Mouse (Mus musculus) midbrain, embryonic 10.5 days (tissue): ENCODE results near the gene Polr2g. TPM values are rescaled to one million over a fixed set of nuclear protein-coding genes. Genes with fewer than 3 reads are reported as not detected.
"Not testable (repeated sequence)": the region's sequence is repeated elsewhere in the genome, so short reads cannot be mapped to it uniquely, and the experiment has no call there.

Experiments
- DNase-seq: peaks from one replicate; pipeline ENCODE4 v3.0.0-alpha.2; 2017; ENCODE audit warnings: low spot score
- H3K27ac ChIP-seq: fragments of 300-500 bp; sonication (generic); replicated peaks from 2 replicates; pipeline ENCODE4 v1.5.1; 2016; ENCODE audit warnings: mild to moderate bottlenecking
- H3K27me3 ChIP-seq: fragments of 300-500 bp; sonication (generic); 2 replicates; pipeline ENCODE4 v1.6.1; 2016; ENCODE audit warnings: low read depth, mild to moderate bottlenecking; ENCODE audit not compliant: poor library complexity, severe bottlenecking
- H3K36me3 ChIP-seq: fragments of 300-500 bp; sonication (generic); 2 replicates; pipeline ENCODE4 v1.6.1; 2016; ENCODE audit warnings: mild to moderate bottlenecking, moderate library complexity
- H3K4me1 ChIP-seq: fragments of 300-500 bp; sonication (generic); 2 replicates; pipeline ENCODE4 v1.6.1; 2016
- H3K4me3 ChIP-seq: fragments of 300-500 bp; sonication (generic); 2 replicates; pipeline ENCODE4 v1.5.1; 2016; ENCODE audit warnings: mild to moderate bottlenecking, moderate library complexity
- H3K9me3 ChIP-seq: fragments of 300-500 bp; sonication (generic); replicated peaks from 2 replicates; pipeline ENCODE4 v1.6.1; 2016; ENCODE audit warnings: mild to moderate bottlenecking
- WGBS: fragments of 180-500 bp; shearing (Covaris S2); methylation state at CpG from one replicate; pipeline ENCODE4 v1.1.7; 2016; 5-methylcytosine and 5-hydroxymethylcytosine counted together
- polyA plus RNA-seq: library from polyadenylated mRNA; unstranded; fragments of >200 nt; fragmentation: Nextera tagmentation; extraction: Ambion mirVana; gene quantifications from 2 replicates; pipeline ENCODE4 v1.2.1, GENCODE M21; 2016

Gene Polr2g
- polyA plus RNA-seq, result 169 and 176 TPM in 2 replicates

GRCm38 (mm10) chr19:8798264-8798946, at the start of gene Polr2g:
Polr2g (minus strand) TSS chr19:8798577.
- H3K9me3 ChIP-seq, result 0 out of 2 replicates have a peak, but pooled peaks cover 2% of the 10 kb centered on the region
- H3K27me3 ChIP-seq, result no peaks in the 10 kb centered on the region
- H3K36me3 ChIP-seq, result peaks cover 32% of the 10 kb centered on the region
- DNase-seq, result peak; percentile 89
- peak within 1 kb of the TSS; percentile 84 for H3K4me3 ChIP-seq
- peak within 1 kb of the TSS; percentile 85 for H3K27ac ChIP-seq
- peaks cover 25% of the 10 kb centered on the region for H3K4me1 ChIP-seq
- WGBS, result 2% methylated on average over 25 of the region's 25 CpGs

GRCm38 (mm10) chr19:8844371-8845129, 46.2 kb upstream of the Polr2g start:
- peaks cover 60% of the 10 kb centered on the region for H3K36me3 ChIP-seq

DNA sequence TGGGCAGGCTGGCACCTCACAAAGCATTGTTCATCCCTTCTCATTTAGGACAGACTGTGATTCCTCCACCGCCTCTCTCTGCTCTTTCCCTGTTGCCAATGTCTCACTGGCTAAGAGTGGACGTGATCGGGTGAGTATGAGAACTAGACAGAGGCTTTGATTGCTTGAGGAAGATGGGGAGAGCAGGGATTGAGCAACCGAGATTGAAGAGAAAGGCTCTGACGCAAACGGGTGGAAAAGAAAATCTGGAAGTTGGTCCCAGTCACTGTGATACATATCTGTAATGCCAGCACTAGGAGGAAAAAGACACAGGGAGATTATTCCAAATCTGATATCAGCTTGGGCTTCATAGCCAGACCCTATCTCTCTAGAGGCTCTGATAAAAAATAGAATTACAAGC, 44.6 kb upstream of the Polr2g start:
- peaks cover 35% of the 10 kb centered on the region for H3K4me1 ChIP-seq
- H3K27ac ChIP-seq, result no peak overlapping the region
- no peaks in the 10 kb centered on the region for H3K9me3 ChIP-seq
- WGBS, result 90% methylated on average over 6 of the region's 6 CpGs
- no peak overlapping the region for H3K4me3 ChIP-seq
- H3K36me3 ChIP-seq, result peaks cover 53% of the 10 kb centered on the region
- no peak for DNase-seq
- H3K27me3 ChIP-seq, result no peaks in the 10 kb centered on the region

More at GRCm38 (mm10) chr19:8844371-8845129, 46.2 kb upstream of the Polr2g start:
- H3K4me1 ChIP-seq, result peaks cover 19% of the 10 kb centered on the region
- H3K9me3 ChIP-seq, result no peaks in the 10 kb centered on the region
- 71% methylated on average over 5 of the region's 5 CpGs for WGBS
- peak; percentile 69 for DNase-seq
- H3K4me3 ChIP-seq, result no peak overlapping the region
- no peaks in the 10 kb centered on the region for H3K27me3 ChIP-seq
- no peak overlapping the region for H3K27ac ChIP-seq

DNA sequence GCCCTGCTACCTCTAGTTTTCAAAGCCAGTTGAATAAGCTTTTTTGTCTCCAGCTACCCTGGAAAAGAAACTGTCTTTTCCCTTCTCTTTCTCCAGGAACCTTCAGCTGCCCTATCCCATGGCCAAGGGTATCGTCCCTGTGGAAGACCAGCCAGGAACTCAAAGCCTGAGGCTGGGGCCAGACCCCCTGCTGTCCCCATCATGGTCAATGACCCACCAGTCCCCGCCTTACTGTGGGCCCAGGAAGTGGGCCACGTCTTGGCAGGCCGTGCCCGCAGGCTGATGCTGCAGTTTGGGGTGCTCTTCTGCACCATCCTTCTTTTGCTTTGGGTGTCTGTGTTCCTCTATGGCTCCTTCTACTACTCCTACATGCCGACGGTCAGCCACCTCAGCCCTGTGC, 42.6 kb upstream of the Polr2g start:
- peak overlapping the region; percentile 61; the same call in 1 of the 2 replicates for H3K4me3 ChIP-seq
- peaks cover 46% of the 10 kb centered on the region for H3K4me1 ChIP-seq
- no peaks in the 10 kb centered on the region for H3K27me3 ChIP-seq
- WGBS, result 92% methylated on average over 7 of the region's 7 CpGs
- no peaks in the 10 kb centered on the region for H3K9me3 ChIP-seq
- peaks cover 43% of the 10 kb centered on the region for H3K36me3 ChIP-seq
- peak overlapping the region; percentile 98 for H3K27ac ChIP-seq
- DNase-seq, result no peak

DNA sequence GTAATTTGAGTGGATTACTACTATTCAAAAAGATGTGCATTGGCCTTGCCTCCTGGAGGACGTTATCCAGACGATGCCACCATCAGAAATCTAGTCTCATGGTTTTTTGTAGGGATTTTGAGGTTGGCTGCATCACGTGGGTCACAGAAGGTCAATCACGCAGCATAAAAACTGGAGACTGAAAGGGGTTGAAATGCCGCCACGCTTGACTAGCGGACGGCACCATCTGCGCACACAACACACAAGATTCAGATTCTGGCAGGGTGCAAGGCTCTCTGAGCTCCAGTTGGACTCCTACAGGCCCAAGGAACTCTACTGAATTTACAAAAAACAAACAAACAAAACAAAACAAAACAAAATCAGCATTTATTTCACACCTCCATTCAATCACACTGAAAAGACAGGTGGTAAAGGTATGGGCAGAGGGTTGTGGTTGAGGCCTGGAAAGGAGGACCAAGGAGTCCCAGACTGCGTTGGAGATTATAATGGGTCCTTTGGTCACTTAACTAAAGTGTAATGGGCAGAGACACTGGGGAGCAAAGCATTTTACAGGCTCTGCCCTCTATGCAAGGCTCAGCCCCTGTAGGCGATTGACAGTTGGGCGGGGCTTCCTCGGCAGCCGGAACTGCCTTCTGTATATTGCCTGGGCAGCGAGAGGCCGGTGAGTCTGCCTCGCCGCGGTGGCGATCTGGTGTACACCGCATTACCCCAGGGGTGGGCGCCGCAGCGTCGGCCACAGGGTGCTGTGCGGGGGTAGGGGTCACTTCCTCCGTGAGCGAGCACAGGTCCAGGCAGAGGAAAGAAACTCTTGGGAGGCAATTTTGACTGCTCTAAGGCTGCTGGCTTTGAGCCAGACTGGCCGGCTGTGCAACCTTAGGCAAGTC, 41.8 kb upstream of the Polr2g start:
- H3K27me3 ChIP-seq, result no peaks in the 10 kb centered on the region
- H3K9me3 ChIP-seq, result no peaks in the 10 kb centered on the region
- 19% methylated on average over 29 of the region's 29 CpGs for WGBS
- peaks cover 46% of the 10 kb centered on the region for H3K4me1 ChIP-seq
- peak overlapping the region; percentile 61 for H3K4me3 ChIP-seq
- H3K36me3 ChIP-seq, result peaks cover 43% of the 10 kb centered on the region
- H3K27ac ChIP-seq, result peak overlapping the region; percentile 98
- peak; percentile 67 for DNase-seq

DNA sequence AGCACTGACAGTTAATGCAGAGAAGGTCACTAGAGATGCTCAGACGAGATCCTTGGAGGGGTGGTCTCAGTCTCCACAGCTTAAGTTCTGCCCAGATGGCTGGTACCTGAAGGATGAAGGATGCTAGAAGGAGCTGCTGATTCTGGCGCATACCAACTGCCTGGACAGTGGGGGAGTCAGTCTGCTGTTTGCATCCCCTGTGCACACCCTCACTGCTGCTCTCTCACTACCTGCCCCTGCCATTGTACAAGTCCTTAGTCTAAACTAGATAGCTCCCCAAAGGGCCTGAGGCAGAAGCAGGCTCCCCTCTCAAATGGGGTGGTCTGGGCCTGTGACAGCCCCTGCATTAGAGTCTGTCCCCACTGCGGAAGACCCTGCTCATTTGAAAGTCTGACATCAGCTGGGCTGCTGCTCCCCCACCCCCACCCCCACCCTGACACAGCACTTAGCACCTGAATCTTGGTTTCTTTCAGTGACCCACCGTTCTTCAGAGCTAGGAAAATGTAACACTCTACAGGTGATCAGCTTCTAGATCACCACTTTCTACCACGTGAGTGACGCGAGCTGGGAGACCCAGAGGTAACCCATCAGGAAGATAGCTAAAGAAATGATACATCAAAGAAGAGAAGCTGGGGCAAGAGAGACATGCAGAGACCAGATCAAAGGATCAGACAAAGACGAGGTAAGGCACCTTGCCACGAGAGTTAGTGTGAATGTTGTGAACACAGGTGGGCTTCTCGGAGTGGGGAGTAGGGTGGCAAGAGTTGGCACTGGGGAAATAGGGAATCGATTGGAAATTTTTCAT, 40.9 kb upstream of the Polr2g start, which contains the start of gene Gng3:
Gene Gng3, minus strand, starts transcription at position 92 of the 805 bp plus-strand sequence.
- Histone ChIP-seq H3K9me3 (no peaks in the 10 kb centered on the region), H3K27ac (peak within 1 kb of the TSS; percentile 98), H3K4me3 (peak within 1 kb of the TSS; percentile 61), H3K27me3 (no peaks in the 10 kb centered on the region), H3K36me3 (peaks cover 48% of the 10 kb centered on the region), H3K4me1 (peaks cover 46% of the 10 kb centered on the region)
- 40% methylated on average over 11 of the region's 11 CpGs for WGBS
- peak; percentile 70 for DNase-seq

- Histone ChIP-seq H3K4me3 (peak overlapping the region; percentile 61), H3K36me3 (peaks cover 59% of the 10 kb centered on the region), H3K4me1 (peaks cover 46% of the 10 kb centered on the region), H3K27ac (peak overlapping the region; percentile 98), H3K27me3 (no peaks in the 10 kb centered on the region), H3K9me3 (no peaks in the 10 kb centered on the region)
- DNase-seq, result no peak
- WGBS, result 20% methylated on average over 15 of the region's 15 CpGs
Measured at GRCm38 (mm10) chr19:8838041-8838730, 39.8 kb upstream of the Polr2g start.

- H3K36me3 ChIP-seq, result peaks cover 59% of the 10 kb centered on the region
- no peaks in the 10 kb centered on the region for H3K9me3 ChIP-seq
- WGBS, result under 1% methylated on average over 38 of the region's 38 CpGs
- H3K27ac ChIP-seq, result peak within 1 kb of the TSS; percentile 98
- peak; percentile 89 for DNase-seq
- H3K4me1 ChIP-seq, result peaks cover 46% of the 10 kb centered on the region
- no peaks in the 10 kb centered on the region for H3K27me3 ChIP-seq
- H3K4me3 ChIP-seq, result peak within 1 kb of the TSS; percentile 61
Measured at GRCm38 (mm10) chr19:8837251-8837791, 38.9 kb upstream of the Polr2g start, which contains the start of gene Bscl2. Bscl2 (plus strand) TSS chr19:8837467.

- H3K36me3 ChIP-seq, result peaks cover 60% of the 10 kb centered on the region
- H3K4me1 ChIP-seq, result peaks cover 45% of the 10 kb centered on the region
- H3K9me3 ChIP-seq, DNase-seq, H3K27me3 ChIP-seq: not testable (repeated sequence)
- peak overlapping the region; percentile 98; the same call in 1 of the 2 replicates for H3K27ac ChIP-seq
- WGBS, result 98% methylated on average over 10 of the region's 10 CpGs
- H3K4me3 ChIP-seq, result peak overlapping the region; percentile 61; the same call in 1 of the 2 replicates
Measured at GRCm38 (mm10) chr19:8836327-8836726, 38.0 kb upstream of the Polr2g start.

DNA sequence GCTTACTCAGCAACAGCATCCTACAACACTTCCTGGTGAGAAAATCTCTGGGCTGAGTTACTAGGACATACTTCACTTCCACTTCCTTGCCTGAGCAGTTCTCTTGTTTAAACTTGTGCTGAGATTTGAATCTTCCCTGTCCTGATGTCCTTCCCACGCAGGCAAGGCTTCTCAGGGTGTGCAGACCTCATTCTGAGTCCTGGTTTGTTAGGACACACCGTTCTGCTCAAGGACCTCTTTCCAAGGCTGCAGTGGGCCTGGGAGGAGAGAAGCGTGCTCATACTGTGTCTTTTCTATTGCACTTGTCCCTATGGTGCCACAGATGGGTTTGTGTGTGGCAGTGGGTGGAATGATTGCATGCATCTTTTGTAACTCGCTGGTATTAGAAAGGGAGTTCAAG, 34.6 kb upstream of the Polr2g start:
- Histone ChIP-seq H3K9me3 (no peaks in the 10 kb centered on the region), H3K4me1 (peaks cover 11% of the 10 kb centered on the region), H3K36me3 (peaks cover 89% of the 10 kb centered on the region), H3K27ac (no peak overlapping the region), H3K27me3 (no peaks in the 10 kb centered on the region), H3K4me3 (no peak overlapping the region)
- no peak for DNase-seq
- 92% methylated on average over 4 of the region's 4 CpGs for WGBS

GRCm38 (mm10) chr19:8831262-8831661, 32.9 kb upstream of the Polr2g start:
- Histone ChIP-seq H3K4me1 (no peaks in the 10 kb centered on the region), H3K4me3 (no peak overlapping the region), H3K36me3 (peaks cover 100% of the 10 kb centered on the region), H3K27ac (no peak overlapping the region), H3K9me3 (no peaks in the 10 kb centered on the region), H3K27me3 (no peaks in the 10 kb centered on the region)
- 90% methylated on average over 11 of the region's 11 CpGs for WGBS
- DNase-seq, result no peak
